Comparison of ENCODE assay signal across 10 mouse cellular contexts in genomic region chr10:75568441-75568840, GRCm38 (mm10). TPM values are rescaled to one million over a fixed set of nuclear protein-coding genes. Genes with fewer than 3 reads are reported as not detected.
DNase-seq lines count a peak whose midpoint lies in the region; ATAC-seq and TF ChIP-seq lines count a peak whose summit lies in the region.
"Had no signal": no experiment of that assay in that cellular context is flagged by ENCODE, and none has a peak within 500 bp of the region (broad histone marks: within the 10 kb centered on the region; RNA-seq: fewer than 3 reads in every experiment).

No protein-coding gene starts in this region.

- DNase-seq in liver, embryonic 11.5 days (ENCODE audit: low spot score): no peak
- DNase-seq in liver: no peak
- DNase-seq in kidney, postnatal 0 days (ENCODE audit: low spot score): no peak
- DNase-seq in neural tube, embryonic 10.5 days (ENCODE audit: extremely low spot score, low spot score): no peak
- DNase-seq: embryo, embryonic 11 days had no signal

- H3K4me3 ChIP-seq in liver, embryonic 11.5 days (ENCODE audit: low read depth, low read length): peak overlapping the region; percentile 11; the same call in 1 of the 2 replicates
- H3K4me3 ChIP-seq in intestine, embryonic 15.5 days (replicated peaks): peak overlapping the region; percentile 18
- H3K4me3 ChIP-seq in kidney, postnatal 0 days (replicated peaks; ENCODE audit: low read depth, low read length): no peak overlapping the region; the same call in 1 of the 2 replicates
- H3K4me3 ChIP-seq in stomach, embryonic 16.5 days (replicated peaks; ENCODE audit: low read length): peak overlapping the region; percentile 25
- no peak overlapping the region for H3K4me3 ChIP-seq in forebrain, embryonic 13.5 days
- H3K4me3 ChIP-seq: forebrain, embryonic 12.5 days had no signal

- H3K36me3 ChIP-seq in liver, embryonic 11.5 days (ENCODE audit: control insufficient read depth, insufficient read depth, low read length): no peaks in the 10 kb centered on the region
- H3K36me3 ChIP-seq in intestine, embryonic 15.5 days: no peaks in the 10 kb centered on the region
- H3K36me3 ChIP-seq in kidney, postnatal 0 days (ENCODE audit: insufficient read depth, low read length): no peaks in the 10 kb centered on the region
- H3K36me3 ChIP-seq in stomach, embryonic 16.5 days (ENCODE audit: control insufficient read depth, insufficient read depth, low read length): no peaks in the 10 kb centered on the region
- H3K36me3 ChIP-seq in forebrain, embryonic 13.5 days (ENCODE audit: poor library complexity, severe bottlenecking): no peaks in the 10 kb centered on the region
- H3K36me3 ChIP-seq: forebrain, embryonic 12.5 days had no signal

- peaks cover 19% of the 10 kb centered on the region for H3K4me1 ChIP-seq in liver, embryonic 11.5 days (replicated peaks; ENCODE audit: control insufficient read depth, insufficient read depth, low read length)
- H3K4me1 ChIP-seq in intestine, embryonic 15.5 days (replicated peaks): peaks cover 15% of the 10 kb centered on the region; the same call in 1 of the 2 replicates
- H3K4me1 ChIP-seq in kidney, postnatal 0 days (replicated peaks; ENCODE audit: insufficient read depth, low read length): peaks cover 14% of the 10 kb centered on the region
- H3K4me1 ChIP-seq in stomach, embryonic 16.5 days (ENCODE audit: control insufficient read depth, insufficient read depth, low read length): peaks cover 3% of the 10 kb centered on the region; the same call in 1 of the 2 replicates
- no peaks in the 10 kb centered on the region for H3K4me1 ChIP-seq in forebrain, embryonic 13.5 days
- H3K4me1 ChIP-seq: forebrain, embryonic 12.5 days had no signal

- H3K9me3 ChIP-seq in liver, embryonic 11.5 days (ENCODE audit: control insufficient read depth, low read length): no peaks in the 10 kb centered on the region
- no peaks in the 10 kb centered on the region for H3K9me3 ChIP-seq in intestine, embryonic 15.5 days
- H3K9me3 ChIP-seq in kidney, postnatal 0 days (replicated peaks; ENCODE audit: low read length): no peaks in the 10 kb centered on the region
- H3K9me3 ChIP-seq in stomach, embryonic 16.5 days (replicated peaks; ENCODE audit: control insufficient read depth, low read length): no peaks in the 10 kb centered on the region
- no peaks in the 10 kb centered on the region for H3K9me3 ChIP-seq in forebrain, embryonic 13.5 days (replicated peaks)
- H3K9me3 ChIP-seq: forebrain, embryonic 12.5 days had no signal

- TF ChIP-seq CTCF in kidney, postnatal 0 days (IDR thresholded peaks at IDR 0.05; ENCODE audit: low read depth): no peak

- WGBS in liver, embryonic 11.5 days: 12% methylated on average over 11 of the region's 11 CpGs
- 7% methylated on average over 11 of the region's 11 CpGs for WGBS in intestine, embryonic 15.5 days
- WGBS in kidney, postnatal 0 days: 5% methylated on average over 11 of the region's 11 CpGs
- WGBS in stomach, embryonic 16.5 days: 9% methylated on average over 11 of the region's 11 CpGs
- WGBS in forebrain, embryonic 13.5 days: 6% methylated on average over 11 of the region's 11 CpGs

- H3K4me2 ChIP-seq in liver, embryonic 11.5 days: peak overlapping the region; percentile 43
- peak overlapping the region; percentile 50 for H3K4me2 ChIP-seq in intestine, embryonic 15.5 days (replicated peaks)
- H3K4me2 ChIP-seq in kidney, postnatal 0 days (ENCODE audit: low read length): peak overlapping the region; percentile 53
- peak overlapping the region; percentile 40 for H3K4me2 ChIP-seq in stomach, embryonic 16.5 days (ENCODE audit: low read depth, low read length)
- no peak overlapping the region for H3K4me2 ChIP-seq in forebrain, embryonic 13.5 days
- H3K4me2 ChIP-seq: forebrain, embryonic 12.5 days had no signal

- peak overlapping the region; percentile 35; the same call in 1 of the 2 replicates for H3K9ac ChIP-seq in liver, embryonic 11.5 days (ENCODE audit: low read depth, low read length)
- H3K9ac ChIP-seq in intestine, embryonic 15.5 days: no peak overlapping the region; the same call in 1 of the 2 replicates
- peak overlapping the region; percentile 35; the same call in 1 of the 2 replicates for H3K9ac ChIP-seq in kidney, postnatal 0 days (ENCODE audit: low read depth, low read length)
- peak overlapping the region; percentile 26; the same call in 1 of the 2 replicates for H3K9ac ChIP-seq in stomach, embryonic 16.5 days (ENCODE audit: low read length)
- no peak overlapping the region for H3K9ac ChIP-seq in forebrain, embryonic 13.5 days
- H3K9ac ChIP-seq: forebrain, embryonic 12.5 days had no signal

- H3K27me3 ChIP-seq in liver, embryonic 11.5 days (replicated peaks; ENCODE audit: control insufficient read depth, insufficient read depth, low read length): no peaks in the 10 kb centered on the region
- no peaks in the 10 kb centered on the region for H3K27me3 ChIP-seq in intestine, embryonic 15.5 days (replicated peaks)
- no peaks in the 10 kb centered on the region for H3K27me3 ChIP-seq in kidney, postnatal 0 days (ENCODE audit: insufficient read depth, low read length)
- H3K27me3 ChIP-seq in stomach, embryonic 16.5 days (ENCODE audit: control insufficient read depth, insufficient read depth, low read length): no peaks in the 10 kb centered on the region
- H3K27me3 ChIP-seq in forebrain, embryonic 13.5 days: peaks cover 13% of the 10 kb centered on the region; the same call in 1 of the 2 replicates

- H3K27ac ChIP-seq in liver, embryonic 11.5 days (ENCODE audit: low read depth, low read length): no peak overlapping the region
- no peak overlapping the region for H3K27ac ChIP-seq in intestine, embryonic 15.5 days
- H3K27ac ChIP-seq in kidney, postnatal 0 days: peak overlapping the region; percentile 72
- H3K27ac ChIP-seq in stomach, embryonic 16.5 days (ENCODE audit: low read length): no peak overlapping the region
- H3K27ac ChIP-seq in forebrain, embryonic 13.5 days: no peak overlapping the region
- H3K27ac ChIP-seq: forebrain, embryonic 12.5 days had no signal

- no peak for ATAC-seq in liver, embryonic 11.5 days (replicated peaks; ENCODE audit: low FRiP score)
- peak; percentile 37 for ATAC-seq in intestine, embryonic 15.5 days
- 0 out of 2 replicates have a peak, but pooled peaks have one; percentile 12 for ATAC-seq in kidney, postnatal 0 days (replicated peaks; ENCODE audit: low FRiP score, low read depth)
- 0 out of 2 replicates have a peak, but pooled peaks have one; percentile 21 for ATAC-seq in stomach, embryonic 16.5 days (ENCODE audit: insufficient read depth, low FRiP score)
- no peak for ATAC-seq in forebrain, embryonic 13.5 days
- ATAC-seq: activated CD4-positive, CD25-positive, alpha-beta regulatory T cell, adult 4 months had no signal

RNA-seq across cellular contexts. Expression of gene Ggt1, which starts 7.0 kb away (rescaled TPM):
- polyA plus RNA-seq in liver, embryonic 11.5 days (2014; fragmentation: Nextera tagmentation; extraction: Ambion mirVana): 4.2 and 4.9 TPM in 2 replicates
- polyA plus RNA-seq in intestine, embryonic 15.5 days (2015; fragmentation: Nextera tagmentation; extraction: Ambion mirVana): 46.5 and 63.7 TPM in 2 replicates
- 317 and 388 TPM in 2 replicates for polyA plus RNA-seq in kidney, postnatal 0 days (2015; fragmentation: Nextera tagmentation; extraction: Ambion mirVana)
- polyA plus RNA-seq in stomach, embryonic 16.5 days (2015; fragmentation: Nextera tagmentation; extraction: Ambion mirVana): 35.1 and 35.4 TPM in 2 replicates
- 1.1 and 2.3 TPM in 2 replicates for polyA plus RNA-seq in forebrain, embryonic 13.5 days (2015; fragmentation: Nextera tagmentation; extraction: Ambion mirVana)

RNA-seq across cellular contexts. Expression of gene Lrrc75b, which starts 8.3 kb away (rescaled TPM):
- polyA plus RNA-seq in liver, embryonic 11.5 days (2014; fragmentation: Nextera tagmentation; extraction: Ambion mirVana): 0.48 and 0.52 TPM in 2 replicates
- polyA plus RNA-seq in intestine, embryonic 15.5 days (2015; fragmentation: Nextera tagmentation; extraction: Ambion mirVana): 2.1 and 2.7 TPM in 2 replicates
- 2.6 and 2.7 TPM in 2 replicates for polyA plus RNA-seq in kidney, postnatal 0 days (2015; fragmentation: Nextera tagmentation; extraction: Ambion mirVana)
- polyA plus RNA-seq in stomach, embryonic 16.5 days (2015; fragmentation: Nextera tagmentation; extraction: Ambion mirVana): 1.2 and 2.0 TPM in 2 replicates
- polyA plus RNA-seq in forebrain, embryonic 13.5 days (2015; fragmentation: Nextera tagmentation; extraction: Ambion mirVana): 10.4 and 11.7 TPM in 2 replicates

RNA-seq across cellular contexts. Expression of gene Ggt5, which starts 20.7 kb away (rescaled TPM):
- polyA plus RNA-seq in liver, embryonic 11.5 days (2014; fragmentation: Nextera tagmentation; extraction: Ambion mirVana): 0.52 and 1.2 TPM in 2 replicates
- polyA plus RNA-seq in intestine, embryonic 15.5 days (2015; fragmentation: Nextera tagmentation; extraction: Ambion mirVana): 7.5 and 7.9 TPM in 2 replicates
- 4.2 and 5.1 TPM in 2 replicates for polyA plus RNA-seq in kidney, postnatal 0 days (2015; fragmentation: Nextera tagmentation; extraction: Ambion mirVana)
- 4.3 and 6.5 TPM in 2 replicates for polyA plus RNA-seq in stomach, embryonic 16.5 days (2015; fragmentation: Nextera tagmentation; extraction: Ambion mirVana)
- polyA plus RNA-seq in forebrain, embryonic 13.5 days (2015; fragmentation: Nextera tagmentation; extraction: Ambion mirVana): 1.4 and 2.8 TPM in 2 replicates

RNA-seq across cellular contexts. Expression of gene Gucd1, which starts 50.7 kb away (rescaled TPM):
- 44.5 and 48.8 TPM in 2 replicates for polyA plus RNA-seq in liver, embryonic 11.5 days (2014; fragmentation: Nextera tagmentation; extraction: Ambion mirVana)
- polyA plus RNA-seq in intestine, embryonic 15.5 days (2015; fragmentation: Nextera tagmentation; extraction: Ambion mirVana): 39.8 and 46.7 TPM in 2 replicates
- 51.9 and 53.4 TPM in 2 replicates for polyA plus RNA-seq in kidney, postnatal 0 days (2015; fragmentation: Nextera tagmentation; extraction: Ambion mirVana)
- polyA plus RNA-seq in stomach, embryonic 16.5 days (2015; fragmentation: Nextera tagmentation; extraction: Ambion mirVana): 24.7 and 26.7 TPM in 2 replicates
- polyA plus RNA-seq in forebrain, embryonic 13.5 days (2015; fragmentation: Nextera tagmentation; extraction: Ambion mirVana): 21.1 and 24.9 TPM in 2 replicates

RNA-seq across cellular contexts. Expression of gene Snrpd3, which starts 51.1 kb away (rescaled TPM):
- 272 and 328 TPM in 2 replicates for polyA plus RNA-seq in liver, embryonic 11.5 days (2014; fragmentation: Nextera tagmentation; extraction: Ambion mirVana)
- 147 and 156 TPM in 2 replicates for polyA plus RNA-seq in intestine, embryonic 15.5 days (2015; fragmentation: Nextera tagmentation; extraction: Ambion mirVana)
- polyA plus RNA-seq in kidney, postnatal 0 days (2015; fragmentation: Nextera tagmentation; extraction: Ambion mirVana): 113 and 125 TPM in 2 replicates
- 115 and 134 TPM in 2 replicates for polyA plus RNA-seq in stomach, embryonic 16.5 days (2015; fragmentation: Nextera tagmentation; extraction: Ambion mirVana)
- polyA plus RNA-seq in forebrain, embryonic 13.5 days (2015; fragmentation: Nextera tagmentation; extraction: Ambion mirVana): 188 and 198 TPM in 2 replicates

Comparison
In these comparisons a context has a peak if more than half of its experiments do, and no peak if none do; other contexts are left out.
1. ATAC-seq: peak in intestine, embryonic 15.5 days (single experiment), kidney, postnatal 0 days (single experiment) and stomach, embryonic 16.5 days (single experiment); none in liver, embryonic 11.5 days (single experiment) and forebrain, embryonic 13.5 days (single experiment).
2. H3K4me3 ChIP-seq: peak in liver, embryonic 11.5 days (single experiment), intestine, embryonic 15.5 days (single experiment) and stomach, embryonic 16.5 days (single experiment); none in kidney, postnatal 0 days (single experiment) and forebrain, embryonic 13.5 days (single experiment).
3. H3K9ac ChIP-seq: peak in liver, embryonic 11.5 days (single experiment), kidney, postnatal 0 days (single experiment) and stomach, embryonic 16.5 days (single experiment); none in intestine, embryonic 15.5 days (single experiment) and forebrain, embryonic 13.5 days (single experiment).